Mouse (Mus musculus) small intestine, adult 2 months (tissue): ENCODE data around the gene Rps27rt. TPM values are rescaled to one million over a fixed set of nuclear protein-coding genes. Genes with fewer than 3 reads are reported as not detected.
A peak's percentile ranks its signal among the peaks of the same experiment; 100 is the strongest.
"Not testable (repeated sequence)": the region's sequence is repeated elsewhere in the genome, so short reads cannot be mapped to it uniquely, and the experiment has no call there.

Experiments used
- H3K27ac ChIP-seq: fragments of 200-500 bp; 2 replicates; pipeline ENCODE4 v1.5.1; 2012; ENCODE audit warnings: low read depth, low read length, control low read depth, inconsistent platforms; ENCODE audit not compliant: insufficient read depth
- H3K27me3 ChIP-seq: fragments of 200-500 bp; 2 replicates; pipeline ENCODE4 v1.6.1; 2012; ENCODE audit warnings: mild to moderate bottlenecking, moderate library complexity, low read length, inconsistent platforms; ENCODE audit not compliant: control insufficient read depth, insufficient read depth
- H3K36me3 ChIP-seq: fragments of 200-500 bp; 2 replicates; pipeline ENCODE4 v1.6.1; 2012; ENCODE audit warnings: mild to moderate bottlenecking, low read length, control low read depth, inconsistent platforms; ENCODE audit not compliant: control insufficient read depth, insufficient read depth
- H3K4me1 ChIP-seq: fragments of 200-500 bp; 2 replicates; pipeline ENCODE4 v1.6.1; 2012; ENCODE audit warnings: low read length, inconsistent platforms, mixed read lengths; ENCODE audit not compliant: control insufficient read depth, insufficient read depth, insufficient read length
- H3K4me3 ChIP-seq: fragments of 200-500 bp; 2 replicates; pipeline ENCODE4 v1.5.1; 2012; ENCODE audit warnings: low read depth, mild to moderate bottlenecking, control low read depth, inconsistent platforms, low read length, moderate library complexity
- CTCF ChIP-seq: fragments of 200-500 bp; IDR thresholded peaks from 2 replicates; pipeline ENCODE4 v1.5.1; 2012; ENCODE audit warnings: low read depth, mild to moderate bottlenecking, control low read depth, inconsistent platforms, low read length, moderate library complexity, mixed read lengths; ENCODE audit not compliant: insufficient replicate concordance, insufficient read length; ENCODE audit errors: extremely low read depth
- POLR2A ChIP-seq: fragments of 200-500 bp; IDR thresholded peaks from 2 replicates; pipeline ENCODE4 v1.6.1; 2012; ENCODE audit warnings: low read depth, mild to moderate bottlenecking, control low read depth, inconsistent platforms, low read length, moderate library complexity
- WGBS: fragments of 180-500 bp; shearing (Covaris S2); methylation state at CpG from one replicate; pipeline ENCODE4 v1.1.7; 2018; 5-methylcytosine and 5-hydroxymethylcytosine counted together
- polyA plus RNA-seq: library from polyadenylated mRNA; depleted of rRNA; stranded (reverse); fragments of >200 nt; gene quantifications from 2 replicates; pipeline ENCODE4 v1.2.3, GENCODE M21; 2012

Rps27rt gene
- polyA plus RNA-seq, 1 experiment: 17.9 TPM

DNA sequence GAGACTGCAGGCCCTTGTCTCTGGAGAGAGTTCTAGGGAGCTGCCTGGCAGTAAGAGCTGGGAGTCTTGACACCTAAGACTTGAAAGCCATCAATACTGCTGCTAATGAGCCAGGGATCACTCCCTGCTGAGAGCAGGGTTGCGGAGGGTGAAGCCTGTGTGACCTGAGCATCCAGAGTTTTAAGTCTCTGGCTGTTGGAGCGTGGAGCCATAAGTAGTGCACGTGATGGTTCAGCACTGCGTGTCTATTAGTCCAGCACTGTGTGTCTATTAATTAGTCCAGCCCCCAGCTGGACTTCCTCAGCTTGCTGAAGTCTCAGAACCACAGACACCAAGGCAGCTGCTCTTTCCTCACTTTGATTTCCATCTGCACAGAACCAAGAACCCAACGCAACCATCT lies 3.8 kb upstream of the Rps27rt start:
- WGBS: 92% methylated on average over 5 of the region's 5 CpGs
- TF ChIP-seq POLR2A: no peak
- TF ChIP-seq CTCF: no peak
- H3K36me3 ChIP-seq: no peaks in the 10 kb centered on the region

DNA sequence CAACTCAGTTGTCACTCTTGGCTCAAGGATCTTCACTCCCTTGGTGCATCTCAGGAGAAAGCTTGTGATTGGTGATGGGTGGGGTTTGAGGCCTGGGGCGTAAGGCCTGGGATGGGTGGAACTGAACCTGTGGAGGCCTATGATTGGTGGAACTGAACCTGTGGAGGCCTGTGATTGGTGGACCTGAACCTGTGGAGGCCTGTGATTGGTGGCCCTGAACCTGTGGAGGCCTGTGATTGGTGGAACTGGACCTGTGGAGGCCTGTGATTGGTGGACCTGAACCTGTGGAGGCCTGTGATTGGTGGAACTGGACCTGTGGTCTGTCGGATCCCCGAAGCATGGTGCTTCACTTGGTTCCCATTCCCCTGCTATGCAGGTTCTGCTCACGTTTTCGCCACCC lies 3.2 kb upstream of the Rps27rt start:
- WGBS: 93% methylated on average over 5 of the region's 5 CpGs
- Histone ChIP-seq H3K27ac (no peak overlapping the region), H3K36me3 (no peaks in the 10 kb centered on the region), H3K27me3 (no peaks in the 10 kb centered on the region), H3K4me1 (no peaks in the 10 kb centered on the region; the same call in 1 of the 2 replicates), H3K4me3 (no peak overlapping the region)
- TF ChIP-seq CTCF: no peak
- TF ChIP-seq POLR2A: no peak

More for the DNA sequence above, 3.8 kb upstream of the Rps27rt start:
- no peaks in the 10 kb centered on the region for H3K27me3 ChIP-seq
- H3K4me3 ChIP-seq: no peak overlapping the region
- H3K4me1 ChIP-seq: no peaks in the 10 kb centered on the region; the same call in 1 of the 2 replicates
- no peak overlapping the region for H3K27ac ChIP-seq

DNA sequence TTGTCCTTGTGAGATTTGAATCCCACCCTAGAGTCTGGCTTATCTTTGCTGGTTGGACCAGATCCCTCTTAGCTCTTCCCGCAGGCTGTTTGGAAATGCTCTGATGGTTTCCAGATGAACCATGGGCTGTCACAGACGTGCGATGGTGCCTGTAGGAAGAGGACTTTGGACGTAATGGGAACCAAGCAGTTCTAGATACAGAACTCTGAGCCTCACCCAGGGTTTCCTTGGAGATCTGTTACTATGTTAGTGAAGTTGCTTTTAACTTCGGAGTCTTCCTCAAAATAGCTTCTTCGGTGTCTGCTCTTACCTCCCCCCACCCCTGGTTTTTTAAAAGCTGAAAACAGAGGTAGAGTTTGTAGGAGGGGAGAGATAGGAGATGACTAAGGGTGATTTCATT lies 2.6 kb downstream of the Rps27rt start:
- TF ChIP-seq CTCF (no peak), POLR2A (no peak)
- H3K4me3 ChIP-seq: no peak overlapping the region; the same call in 1 of the 2 replicates
- H3K4me1 ChIP-seq: peaks cover 7% of the 10 kb centered on the region
- H3K36me3 ChIP-seq: no peaks in the 10 kb centered on the region
- no peak overlapping the region for H3K27ac ChIP-seq
- WGBS: 33% methylated on average over 6 of the region's 6 CpGs
- H3K27me3 ChIP-seq: no peaks in the 10 kb centered on the region

DNA sequence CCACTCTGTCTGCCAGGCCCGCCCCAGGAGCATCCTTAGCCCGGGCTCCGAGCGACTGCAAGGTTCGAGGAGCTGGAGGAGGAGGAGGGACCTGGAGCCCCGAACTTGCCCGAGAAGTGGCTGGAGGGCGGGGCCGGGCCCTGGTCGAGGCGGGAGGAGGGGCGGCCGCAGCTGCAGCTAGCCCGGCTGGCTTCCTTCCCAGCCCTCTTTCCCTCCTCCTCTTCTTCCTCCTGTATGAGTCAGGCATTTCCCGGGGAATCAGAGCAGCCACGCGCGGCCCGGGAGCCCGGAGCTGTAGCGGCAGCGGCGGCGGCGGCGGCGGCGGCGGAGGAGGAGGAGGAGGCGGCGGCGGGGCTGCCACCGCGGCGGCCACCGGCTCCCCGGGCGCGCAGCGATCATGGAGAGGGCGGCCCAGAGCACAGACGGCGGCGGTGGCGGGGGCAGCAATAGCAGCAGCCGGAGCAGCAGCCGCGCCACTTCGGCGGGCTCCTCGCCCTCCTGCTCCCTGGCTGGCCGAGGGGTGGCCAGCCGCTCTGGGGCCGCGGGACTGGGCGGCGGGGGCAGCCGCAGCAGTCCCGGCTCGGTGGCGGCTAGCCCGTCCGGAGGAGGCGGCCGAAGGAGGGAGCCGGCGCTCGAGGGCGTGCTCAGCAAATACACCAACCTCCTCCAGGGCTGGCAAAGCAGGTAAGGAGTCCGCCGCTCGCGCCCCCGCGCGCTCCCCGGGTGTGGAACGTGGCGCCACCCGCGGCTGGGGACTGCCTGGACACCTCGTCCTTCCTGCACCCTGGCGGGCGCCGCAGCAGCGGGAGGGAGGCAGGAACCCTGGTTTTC lies 4.0 kb downstream of the Rps27rt start, which contains the start of gene Osbpl10:
Gene Osbpl10 (plus strand): TSS at position 289 of the 831 bp plus-strand sequence.
- H3K36me3 ChIP-seq: no peaks in the 10 kb centered on the region
- H3K4me1 ChIP-seq: peaks cover 7% of the 10 kb centered on the region
- peak; percentile 18; the same call in 1 of the 2 replicates for TF ChIP-seq CTCF
- peak; percentile 16; the same call in 1 of the 2 replicates for TF ChIP-seq POLR2A
- H3K27me3 ChIP-seq: no peaks in the 10 kb centered on the region
- WGBS: under 1% methylated on average over 79 of the region's 86 CpGs
- H3K27ac ChIP-seq: peak within 1 kb of the TSS; percentile 80
- H3K4me3 ChIP-seq: peak within 1 kb of the TSS; percentile 97

DNA sequence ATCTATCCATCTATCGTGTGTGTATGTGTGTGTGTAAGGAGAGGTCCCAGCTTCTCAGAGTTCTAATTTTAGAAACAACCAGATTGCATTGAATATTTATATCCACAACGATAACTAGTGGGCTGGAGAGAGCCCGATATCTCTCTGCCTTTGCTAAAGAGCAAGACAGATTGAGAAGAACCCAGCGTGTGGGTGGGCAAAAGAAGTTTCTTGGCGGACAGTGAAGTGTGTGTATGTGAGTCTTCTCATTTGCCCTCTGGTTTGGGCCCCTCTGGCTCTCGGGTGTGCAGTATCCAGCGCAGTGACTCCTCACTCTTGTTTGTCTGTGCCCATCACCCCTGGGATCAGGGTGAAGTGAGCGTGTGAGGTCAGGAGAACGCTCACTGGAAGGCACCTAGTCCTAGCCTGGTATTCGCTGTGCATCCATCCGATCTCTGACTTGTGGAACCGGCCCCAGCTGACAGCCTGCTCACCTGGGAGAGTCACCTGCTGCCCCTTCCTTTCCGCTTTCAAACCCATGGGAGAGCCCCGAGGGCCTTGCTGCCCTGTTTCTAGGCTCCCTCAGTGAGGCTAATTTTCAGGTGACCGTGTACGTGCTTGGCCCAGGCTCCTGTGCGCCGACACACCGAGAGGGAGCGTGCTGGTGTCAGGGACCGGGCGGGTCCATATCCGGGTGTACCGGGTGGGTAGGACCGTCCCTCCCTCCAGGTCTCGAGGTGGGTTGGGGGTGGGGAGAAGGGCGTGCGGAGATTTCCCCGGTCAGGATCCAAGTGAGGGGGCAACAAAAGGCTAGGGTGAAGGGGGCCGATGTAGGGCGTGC lies 4.9 kb downstream of the Rps27rt start:
- peak overlapping the region; percentile 97 for H3K4me3 ChIP-seq
- H3K36me3 ChIP-seq: no peaks in the 10 kb centered on the region
- no peak; the same call in 1 of the 2 replicates for TF ChIP-seq POLR2A
- H3K27me3 ChIP-seq: no peaks in the 10 kb centered on the region
- 16% methylated on average over 31 of the region's 31 CpGs for WGBS
- peaks cover 7% of the 10 kb centered on the region for H3K4me1 ChIP-seq
- H3K27ac ChIP-seq: no peak overlapping the region

DNA sequence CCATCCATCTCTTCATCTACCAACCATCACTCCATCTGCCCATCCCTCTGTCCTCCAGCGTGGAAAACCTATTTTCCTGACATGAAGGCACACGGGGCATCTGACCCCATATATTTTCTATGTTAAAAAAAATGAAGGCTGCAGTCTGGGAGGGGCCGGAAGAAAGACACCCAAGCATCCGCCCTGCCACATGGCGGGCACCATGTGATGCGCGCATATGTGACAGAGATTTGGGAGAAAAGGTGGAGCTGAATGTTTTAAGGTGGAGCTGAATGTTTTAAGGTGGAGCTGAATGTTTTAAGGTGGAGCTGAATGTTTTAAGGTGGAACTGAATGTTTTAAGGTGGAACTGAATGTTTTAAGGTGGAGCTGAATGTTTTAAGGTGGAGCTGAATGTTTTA lies 16.3 kb downstream of the Rps27rt start:
- not testable (repeated sequence) for H3K4me3 ChIP-seq, H3K36me3 ChIP-seq, H3K27me3 ChIP-seq, H3K27ac ChIP-seq, H3K4me1 ChIP-seq
- 90% methylated on average over 7 of the region's 7 CpGs for WGBS

DNA sequence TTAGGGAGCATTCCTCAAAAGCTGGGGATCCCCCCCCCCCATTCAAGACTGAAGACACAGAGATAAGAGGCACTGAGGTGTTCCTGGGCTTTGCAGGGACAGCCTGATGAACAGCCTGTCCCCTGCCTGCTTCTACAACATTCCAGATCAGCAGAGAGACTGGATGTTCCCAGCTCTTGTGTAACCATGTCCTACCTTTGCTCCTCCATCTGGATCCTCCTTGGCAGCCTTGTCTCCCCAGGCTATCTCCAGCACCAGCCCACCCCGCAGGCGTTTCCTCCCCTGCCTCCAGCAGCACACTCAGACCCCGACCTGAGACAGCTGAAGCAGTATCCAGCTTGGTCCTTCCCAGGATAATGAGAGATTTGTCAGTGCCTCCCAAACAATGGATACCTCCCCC lies 18.4 kb downstream of the Rps27rt start:
- H3K27me3 ChIP-seq: no peaks in the 10 kb centered on the region
- H3K36me3 ChIP-seq: no peaks in the 10 kb centered on the region
- H3K4me3 ChIP-seq: no peak overlapping the region
- H3K4me1 ChIP-seq: peaks cover 6% of the 10 kb centered on the region
- 69% methylated on average over 3 of the region's 3 CpGs for WGBS
- H3K27ac ChIP-seq: no peak overlapping the region
- TF ChIP-seq CTCF (no peak), POLR2A (no peak)
